Mouse (Mus musculus): ENCODE data around the gene Sh3bgrl2.

Gene Sh3bgrl2

DNA sequence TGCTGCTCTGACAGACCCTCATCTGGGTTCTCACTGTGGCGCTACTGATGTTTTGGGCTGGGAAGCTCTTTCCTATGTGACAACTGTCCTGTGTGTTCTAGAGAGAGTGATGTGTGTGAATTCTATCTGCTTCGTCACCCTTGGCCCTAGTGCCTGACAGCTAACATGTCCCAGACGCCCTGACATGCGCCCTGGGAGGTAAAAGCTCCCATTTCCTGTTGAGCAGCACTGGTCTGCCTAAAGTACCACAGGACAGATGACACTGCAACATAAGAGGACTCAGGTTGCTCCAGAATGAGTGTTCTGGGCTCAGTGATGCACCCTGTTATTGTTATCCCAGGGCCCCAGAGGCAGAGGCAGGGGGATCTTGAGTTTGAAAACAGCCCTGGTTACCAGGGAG lies 12.5 kb downstream of the Sh3bgrl2 start:
- no peak for DNase-seq (ENCODE audit: low read depth, low spot score)

DNA sequence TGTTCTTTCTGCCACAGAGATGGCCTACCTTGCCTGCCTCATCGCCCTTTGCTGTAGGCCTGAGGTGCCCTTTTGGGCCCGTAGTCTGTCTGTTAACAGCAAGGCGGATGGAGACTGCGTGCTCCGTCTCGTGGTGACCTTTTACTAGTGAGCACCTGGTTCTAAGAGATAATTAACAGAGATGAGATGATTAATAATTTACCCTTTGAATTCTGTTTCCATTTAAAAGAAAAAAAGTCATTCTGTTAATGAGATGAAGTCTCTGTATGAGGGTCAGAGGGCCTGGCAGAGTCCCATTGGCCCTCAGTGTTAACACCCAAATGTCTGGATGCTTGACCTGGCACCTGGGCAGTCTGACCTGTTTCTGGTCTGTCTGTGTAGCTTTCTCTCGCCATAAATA lies 14.8 kb downstream of the Sh3bgrl2 start:
- DNase-seq (ENCODE audit: low read depth, low spot score) = no peak

DNA sequence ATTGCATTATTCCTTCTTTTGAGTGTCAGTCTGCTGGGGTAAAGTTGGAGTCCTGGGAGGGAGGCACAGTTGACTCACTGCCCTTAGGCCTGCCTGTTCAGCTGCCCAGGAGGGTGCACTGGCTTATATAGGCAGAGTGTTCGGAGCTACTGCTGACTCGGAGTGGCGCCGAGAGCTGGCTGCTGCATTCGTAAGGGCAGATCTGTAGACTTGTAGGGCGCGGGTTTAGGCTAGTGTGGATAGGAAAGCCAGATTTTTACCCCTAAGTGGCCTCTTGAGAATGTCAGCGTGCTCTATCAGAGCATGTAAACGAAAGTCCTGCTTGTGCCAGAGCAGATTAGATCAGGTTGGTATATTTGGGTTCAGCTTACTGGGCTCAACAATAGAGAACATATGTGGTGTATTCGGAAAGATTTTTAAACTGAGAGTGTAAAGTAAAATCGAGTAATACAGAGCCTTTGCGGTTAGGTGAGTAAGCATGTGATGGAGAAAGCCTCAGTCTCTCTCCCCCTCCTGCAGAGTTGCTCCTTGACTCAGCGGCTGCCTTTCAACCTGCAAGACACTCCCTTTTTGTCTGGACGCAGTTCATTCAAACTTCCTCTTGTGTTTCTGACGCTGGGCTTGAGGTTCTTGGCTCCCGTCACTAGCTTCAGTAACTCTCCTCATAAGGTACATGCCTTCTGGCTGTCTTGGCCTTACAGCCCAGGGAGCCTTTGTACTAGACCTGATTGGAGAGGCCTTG lies 15.9 kb downstream of the Sh3bgrl2 start:
- DNase-seq (ENCODE audit: low read depth, low spot score) = no peak

DNA sequence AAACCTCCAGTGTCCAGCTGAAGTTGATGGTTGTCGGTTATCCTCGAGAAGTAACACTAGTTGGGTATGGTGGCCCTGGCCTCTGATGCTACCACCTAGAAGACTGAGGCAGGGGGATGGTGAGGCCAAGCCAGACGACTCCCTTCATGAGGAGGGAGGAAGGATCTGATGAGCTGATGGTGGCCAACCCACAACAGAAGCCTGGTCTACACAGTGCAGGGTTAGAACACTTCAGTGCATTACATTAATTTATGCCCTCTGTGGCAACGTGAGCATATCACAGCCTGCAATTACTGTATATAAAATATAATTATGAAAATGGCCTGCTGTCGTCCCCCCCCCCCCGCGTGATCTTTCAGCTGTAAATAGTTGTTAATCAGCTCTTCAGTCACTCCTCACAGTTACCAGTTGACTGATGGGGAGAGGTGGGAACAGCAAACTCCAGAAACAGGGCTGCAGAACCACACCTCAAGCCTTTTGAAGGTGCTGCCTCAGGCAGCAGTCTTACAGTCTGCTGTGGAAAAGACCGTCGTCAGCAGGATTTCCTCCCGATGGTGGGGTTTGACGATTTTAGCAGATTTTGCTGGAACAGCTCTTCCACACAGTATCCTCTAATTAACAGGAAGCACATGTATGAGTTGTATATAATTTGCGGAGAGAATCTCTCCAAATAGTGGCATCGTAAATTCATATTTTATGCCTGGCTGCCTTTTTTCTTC lies 17.0 kb downstream of the Sh3bgrl2 start:
- no peak for DNase-seq (ENCODE audit: low read depth, low spot score)

DNA sequence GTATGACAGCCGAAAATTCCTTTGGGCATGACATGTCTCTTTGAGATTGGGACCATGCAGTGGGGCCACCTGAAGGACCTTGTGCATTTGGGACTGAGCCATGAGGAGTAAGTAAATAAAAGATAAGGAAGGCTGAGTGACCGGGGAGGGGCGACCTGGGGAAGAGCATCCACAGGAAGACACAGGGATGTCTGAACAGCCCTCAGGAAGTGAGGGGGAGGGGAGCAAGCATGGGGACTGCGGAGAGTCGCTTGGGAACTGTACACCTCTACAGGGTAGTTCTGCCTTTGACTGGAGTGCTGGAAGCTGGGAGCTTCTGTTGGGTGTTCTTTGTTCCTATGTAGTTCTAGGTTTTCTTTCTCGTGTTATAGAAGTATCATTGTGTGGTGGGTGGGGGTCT lies 18.0 kb downstream of the Sh3bgrl2 start:
- DNase-seq (ENCODE audit: low read depth, low spot score) = no peak

DNA sequence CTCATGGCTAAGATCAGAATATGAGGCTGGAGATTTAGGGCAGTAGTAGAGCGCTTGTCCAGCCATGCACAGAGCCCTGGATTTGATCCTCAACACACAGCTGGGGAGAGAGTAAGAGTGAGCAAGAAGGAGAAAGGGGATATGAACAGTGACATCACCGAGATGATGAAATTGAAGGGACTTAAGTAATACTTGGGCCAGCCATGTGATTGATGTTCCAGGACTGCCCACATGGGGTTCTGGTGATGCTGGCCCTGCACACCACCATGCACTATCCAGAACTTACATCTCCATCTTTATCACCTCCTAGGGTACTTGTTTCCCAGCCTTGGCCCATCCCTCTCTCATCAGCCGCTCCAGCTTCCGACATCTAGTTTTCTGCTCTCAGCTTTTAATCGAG lies 20.0 kb downstream of the Sh3bgrl2 start:
- no peak for DNase-seq (ENCODE audit: low read depth, low spot score)

DNA sequence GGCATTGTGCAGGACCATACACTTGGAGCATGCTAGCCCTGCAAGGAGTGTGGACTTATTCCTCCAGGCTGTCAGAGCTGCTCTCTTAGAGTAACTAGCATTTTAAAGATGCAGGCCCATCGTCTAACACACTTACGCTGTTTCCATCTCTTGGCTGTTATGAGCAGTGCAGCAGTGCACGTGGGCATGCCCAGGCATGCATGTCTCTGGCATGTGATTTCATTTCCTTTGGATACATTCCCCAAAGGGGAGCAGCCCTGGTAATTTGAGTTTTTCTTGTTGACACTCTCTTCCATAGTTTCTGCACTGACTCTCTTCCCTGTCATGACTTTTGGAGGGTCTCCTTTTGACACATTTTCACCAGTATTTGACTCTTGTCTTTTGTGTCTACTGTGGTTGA lies 20.8 kb downstream of the Sh3bgrl2 start:
- DNase-seq (ENCODE audit: low read depth, low spot score) = no peak

DNA sequence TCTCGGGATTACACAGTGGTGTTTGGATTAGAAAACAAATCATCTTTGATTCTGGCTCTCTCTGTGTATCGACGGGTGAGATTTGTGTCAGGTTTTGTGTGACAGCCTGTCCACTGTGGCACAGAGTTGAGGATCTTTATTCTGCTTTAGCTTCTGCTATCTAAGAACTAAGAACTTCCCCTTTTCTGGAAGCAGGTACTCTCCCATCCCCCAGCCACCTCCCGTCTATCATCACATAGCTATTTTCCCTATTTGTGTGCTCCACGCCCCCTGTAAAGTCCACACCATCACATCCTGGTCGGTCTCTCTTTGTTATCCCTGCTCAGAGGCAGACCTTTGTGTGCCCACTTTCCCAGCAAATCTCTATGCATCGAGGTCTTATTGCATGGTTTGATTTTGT lies 21.8 kb downstream of the Sh3bgrl2 start:
- no peak for DNase-seq (ENCODE audit: low read depth, low spot score)

DNA sequence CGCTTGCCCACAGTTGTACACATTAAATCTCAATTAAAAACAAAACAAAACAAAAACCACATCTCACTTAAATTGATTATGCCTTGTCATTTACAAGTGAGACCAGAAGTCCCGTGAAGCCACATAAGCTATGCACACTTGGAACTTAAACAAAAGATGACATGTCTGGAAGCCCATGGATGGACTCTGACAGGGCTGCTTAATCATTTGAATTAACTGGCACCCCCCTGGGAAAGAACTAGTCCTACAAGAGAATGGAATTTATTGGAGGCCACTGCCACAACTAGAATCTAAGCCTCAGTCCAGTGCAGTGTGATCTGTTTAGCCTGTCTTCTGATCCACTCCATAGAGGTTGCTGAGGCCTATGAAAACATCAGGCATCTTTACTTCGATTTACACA lies 23.2 kb downstream of the Sh3bgrl2 start:
- DNase-seq (ENCODE audit: low read depth, low spot score) = no peak

DNA sequence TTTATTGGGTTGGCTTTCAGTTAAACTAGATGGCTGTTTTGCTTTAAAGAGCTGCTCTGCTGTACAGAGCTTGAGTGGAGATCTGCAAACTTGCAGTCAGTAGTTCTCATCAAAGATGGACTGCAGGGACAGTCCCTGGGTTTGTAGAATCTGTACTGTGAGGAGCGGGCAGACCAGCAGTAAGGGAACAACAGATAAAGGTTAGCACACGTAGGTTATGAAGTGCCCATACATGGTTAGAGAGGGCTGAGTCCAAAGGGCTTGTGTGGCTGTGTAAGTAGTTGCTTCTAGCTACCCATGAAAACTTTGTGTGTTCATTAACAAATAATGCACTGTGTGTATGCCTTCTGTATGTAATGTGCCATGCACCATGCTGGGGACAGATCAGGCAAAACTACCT lies 24.2 kb downstream of the Sh3bgrl2 start:
- DNase-seq (ENCODE audit: low read depth, low spot score) = no peak

DNA sequence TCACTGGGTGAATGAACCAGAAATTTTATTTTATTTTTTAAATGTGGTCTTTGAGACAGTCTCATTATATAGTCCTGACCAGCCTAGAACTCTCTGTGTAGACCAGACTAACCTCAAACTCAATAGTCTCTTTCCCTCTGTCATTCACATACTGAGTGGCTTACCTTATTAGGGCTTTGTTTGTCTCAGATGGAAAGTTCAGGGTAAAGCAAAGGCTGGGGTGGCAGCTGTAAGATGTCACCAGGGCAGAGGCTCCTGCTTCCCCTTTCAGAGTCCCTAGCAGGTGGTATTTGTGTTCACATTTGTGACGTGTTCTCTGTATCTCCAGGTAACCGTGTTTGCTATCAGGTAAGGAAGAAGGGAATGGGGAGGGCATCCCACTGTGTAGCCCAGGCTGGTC lies 24.7 kb downstream of the Sh3bgrl2 start:
- DNase-seq (ENCODE audit: low read depth, low spot score) = no peak

DNA sequence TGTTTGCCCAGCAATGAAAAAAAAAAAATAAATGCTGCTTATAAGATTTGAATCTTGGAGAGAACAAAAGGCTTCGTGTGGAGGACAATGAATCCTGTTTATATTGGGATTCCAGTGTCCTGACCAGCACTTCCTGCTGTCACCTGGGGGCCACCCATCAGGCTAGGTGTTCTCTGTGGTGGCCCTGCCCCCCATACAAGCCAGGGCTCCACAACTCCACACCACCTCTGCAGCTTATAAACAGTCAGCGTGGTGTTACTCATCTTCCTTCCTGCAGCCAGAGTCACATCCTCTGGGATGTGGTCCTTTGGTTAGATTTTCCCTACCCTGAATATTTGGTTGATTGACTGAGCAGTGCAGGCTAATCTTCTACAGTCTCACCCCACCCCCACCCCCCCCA lies 25.5 kb downstream of the Sh3bgrl2 start:
- no peak for DNase-seq (ENCODE audit: low read depth, low spot score)

DNA sequence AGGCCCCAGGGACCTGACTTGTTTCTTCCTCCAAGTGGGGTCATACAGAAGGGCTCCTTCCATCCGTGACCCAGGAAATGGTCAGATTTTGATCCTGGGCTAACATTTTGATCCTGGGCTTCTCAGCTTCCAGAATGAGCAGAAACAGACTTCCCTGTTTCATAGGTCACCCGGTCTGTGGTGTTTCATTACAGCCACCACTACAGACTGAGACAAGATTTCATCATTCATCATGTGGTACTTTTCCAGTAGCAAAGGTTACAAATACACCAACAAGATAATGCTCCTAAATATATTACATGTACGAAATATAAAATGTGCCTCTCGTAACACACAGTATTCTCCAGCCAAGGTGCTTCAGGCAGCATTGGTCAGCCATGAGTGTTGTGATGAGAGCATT lies 27.3 kb downstream of the Sh3bgrl2 start:
- DNase-seq (ENCODE audit: low read depth, low spot score) = no peak

DNA sequence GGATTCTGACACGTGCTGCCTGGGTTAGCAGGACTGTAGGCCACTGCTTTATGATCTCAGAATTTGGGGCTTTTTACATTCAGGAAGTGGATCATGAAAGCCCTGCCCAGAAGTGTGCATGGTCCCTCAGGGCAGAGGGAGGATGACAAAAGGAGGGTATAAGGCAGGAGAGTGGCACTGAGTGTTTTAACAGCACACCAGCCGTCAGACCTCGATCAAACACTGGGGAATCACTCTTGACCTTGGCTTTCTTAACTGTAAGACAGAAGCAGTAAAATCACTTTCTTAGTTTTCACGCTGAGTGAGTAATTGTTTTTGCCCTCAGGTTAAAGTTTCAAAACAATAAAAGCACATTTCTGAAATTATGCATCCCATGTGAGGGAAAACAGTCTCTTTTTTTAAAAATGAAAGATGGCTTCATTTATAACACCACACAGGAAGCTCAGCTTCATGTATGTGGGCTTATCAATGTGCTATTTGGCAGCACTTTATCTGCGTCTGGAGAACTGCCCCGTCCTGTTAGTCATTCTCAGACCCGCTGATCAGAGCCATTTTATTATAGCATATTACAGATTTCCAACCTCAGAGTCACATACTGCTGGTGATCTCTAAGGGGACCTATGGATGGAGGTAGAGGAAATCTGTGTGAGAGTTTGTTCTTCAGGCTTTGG lies 28.0 kb downstream of the Sh3bgrl2 start:
- DNase-seq (ENCODE audit: low read depth, low spot score) = no peak

DNA sequence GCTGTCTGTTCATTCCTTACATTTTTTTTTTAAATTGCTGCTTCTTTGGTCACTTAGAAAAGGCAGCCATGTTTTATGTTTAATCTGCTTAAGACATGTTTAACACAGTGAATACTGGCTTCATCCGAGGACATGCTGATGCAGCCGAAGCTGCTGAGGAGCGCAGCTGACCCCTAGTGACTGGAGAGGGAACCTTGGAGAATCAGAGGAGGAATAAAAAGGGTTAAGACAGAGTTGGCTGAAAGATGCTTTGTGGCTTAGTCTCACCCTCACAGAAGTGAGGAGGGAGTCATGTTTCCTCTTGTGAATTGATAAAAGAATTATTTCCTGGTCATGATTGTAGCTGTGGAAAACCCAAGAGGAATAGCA lies 28.5 kb downstream of the Sh3bgrl2 start:
- peak; percentile 60 for DNase-seq (ENCODE audit: low read depth, low spot score)

DNA sequence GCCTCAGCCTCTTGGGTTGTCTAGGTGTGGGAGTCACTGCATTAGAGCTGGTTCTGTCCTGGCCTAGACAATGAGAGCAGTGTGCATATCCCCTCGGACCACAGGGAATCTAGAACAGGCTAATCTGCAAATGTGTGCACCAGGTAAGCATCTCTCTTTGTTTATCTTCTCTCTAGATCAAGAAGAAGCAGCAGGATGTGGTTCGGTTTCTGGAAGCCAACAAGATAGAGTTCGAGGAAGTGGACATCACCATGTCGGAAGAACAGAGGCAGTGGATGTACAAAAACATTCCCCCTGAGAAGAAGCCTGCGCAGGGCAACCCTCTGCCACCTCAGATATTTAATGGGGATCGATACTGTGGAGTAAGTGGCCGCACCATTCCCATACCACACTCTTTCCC lies 29.1 kb downstream of the Sh3bgrl2 start:
- DNase-seq (ENCODE audit: low read depth, low spot score) = no peak

DNA sequence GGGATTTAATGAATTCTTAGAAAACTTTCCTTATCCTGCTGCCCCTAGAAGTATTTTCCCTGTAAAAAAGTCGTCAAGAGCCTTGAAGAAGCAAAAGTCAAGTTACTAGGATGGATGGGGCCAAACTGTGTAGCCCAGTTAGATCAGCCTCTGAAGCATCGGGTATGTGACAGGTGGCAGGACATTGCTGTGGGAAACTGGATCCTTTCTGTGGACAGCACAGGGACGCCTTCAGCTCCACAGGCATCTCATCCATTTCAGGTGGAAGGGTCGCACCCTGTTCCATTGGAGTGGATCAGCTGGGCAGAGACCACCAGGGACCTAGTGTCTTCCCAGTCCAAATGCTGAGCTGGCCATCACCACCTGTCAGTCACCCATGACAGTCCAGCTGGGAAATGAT lies 30.9 kb downstream of the Sh3bgrl2 start:
- no peak for DNase-seq (ENCODE audit: low read depth, low spot score)

DNA sequence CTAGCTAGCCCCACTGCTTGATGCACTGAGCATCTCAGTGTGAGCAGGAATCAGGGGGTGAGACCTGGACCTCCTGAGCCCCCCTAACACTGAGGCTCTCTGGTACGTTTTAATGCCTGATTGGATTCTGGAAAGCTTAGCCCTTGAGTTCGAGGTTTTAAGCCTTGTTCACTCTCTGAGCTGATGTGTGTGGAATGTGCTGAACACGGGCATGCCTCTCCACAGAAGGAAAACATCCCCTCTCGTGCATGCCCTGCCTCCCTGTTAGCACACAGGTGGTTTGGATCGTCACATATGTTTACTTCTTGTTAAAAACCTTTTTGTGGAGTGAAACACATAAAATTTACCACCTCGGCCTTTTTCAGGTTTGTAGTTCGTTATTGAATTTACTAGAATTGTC lies 34.6 kb downstream of the Sh3bgrl2 start:
- DNase-seq (ENCODE audit: low read depth, low spot score) = no peak

DNA sequence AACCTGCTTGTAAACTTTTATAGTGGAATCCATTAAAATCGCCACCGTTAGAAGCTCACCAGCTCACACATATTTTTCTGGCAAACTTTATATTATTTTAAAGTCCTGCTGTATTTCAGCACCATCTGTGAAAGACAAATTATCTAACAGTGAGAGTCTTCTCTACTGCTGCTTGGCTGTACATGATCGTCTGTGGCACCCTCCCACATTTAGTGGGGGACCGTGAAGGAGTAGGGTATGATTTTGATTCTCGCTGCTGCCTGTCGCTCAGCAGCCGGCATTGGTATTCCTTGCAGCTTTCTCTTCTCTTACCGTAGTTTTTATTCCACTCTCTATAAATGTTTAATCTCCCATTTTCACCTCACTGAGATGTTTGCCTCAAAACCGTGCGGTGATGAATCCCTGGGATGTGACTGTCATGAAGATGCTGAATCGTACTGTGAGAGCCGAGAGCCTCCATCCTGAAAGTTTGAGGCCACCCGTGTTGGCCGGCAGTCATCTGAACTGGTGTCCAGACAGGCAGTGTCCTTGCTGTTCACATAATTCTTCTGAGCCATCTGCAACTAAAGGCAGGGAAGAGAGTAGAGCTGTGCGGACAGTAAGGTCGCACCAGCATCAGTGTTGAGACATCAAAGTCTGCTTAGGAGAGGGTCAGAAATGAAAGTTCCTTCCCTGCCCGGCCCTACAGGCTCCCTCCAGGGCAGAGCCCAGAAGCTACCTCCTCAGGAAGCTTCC lies 38.4 kb downstream of the Sh3bgrl2 start:
- no peak for DNase-seq (ENCODE audit: low read depth, low spot score)

DNA sequence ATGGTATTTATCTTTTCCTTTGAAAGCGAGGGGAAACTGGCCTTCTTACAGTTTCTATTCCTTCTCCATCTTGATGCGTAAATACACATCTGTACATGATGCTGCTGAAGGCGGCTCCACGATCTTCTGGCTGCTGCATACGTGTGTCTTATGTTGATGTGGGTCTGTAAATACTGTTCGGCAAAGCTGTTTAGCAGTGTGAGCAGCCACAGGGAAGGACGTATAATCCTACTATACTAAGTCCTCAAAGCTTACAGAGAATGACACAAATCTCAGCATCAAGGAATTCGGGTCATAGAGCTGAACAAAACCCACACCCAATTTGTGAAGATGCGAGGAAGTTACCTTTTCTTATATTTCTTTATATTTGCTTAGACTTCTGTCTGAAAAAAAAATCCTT lies 39.0 kb downstream of the Sh3bgrl2 start:
- DNase-seq (ENCODE audit: low read depth, low spot score) = peak; percentile 75

DNA sequence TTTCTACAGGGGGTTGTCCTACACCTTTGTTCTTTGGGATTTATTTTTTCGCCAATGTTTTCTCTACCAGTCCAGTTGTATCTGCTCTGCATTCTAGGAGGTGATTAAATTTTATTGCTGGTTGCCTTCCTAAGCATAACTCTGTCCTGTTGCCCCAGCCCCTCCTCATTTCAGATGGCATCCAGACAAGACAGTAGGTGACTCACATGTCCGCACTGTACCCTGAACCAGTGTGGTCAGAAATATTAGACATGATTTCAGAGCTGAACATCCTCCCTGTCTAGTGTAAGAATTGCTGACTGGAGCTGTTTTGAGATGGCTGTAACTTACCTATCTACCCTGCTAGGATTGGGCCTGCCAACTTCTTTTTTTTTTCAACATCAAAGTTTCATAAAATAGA lies 40.9 kb downstream of the Sh3bgrl2 start:
- DNase-seq (ENCODE audit: low read depth, low spot score) = no peak
